Mouse (Mus musculus): Measurements from ENCODE around the gene Hcst. TPM values are rescaled to one million over a fixed set of nuclear protein-coding genes. Genes with fewer than 3 reads are reported as not detected.
A peak's percentile ranks its signal among the peaks of the same experiment; 100 is the strongest.

Gene Hcst
- polyA plus RNA-seq, 1 experiment from 2014 or later: 4.6 TPM

DNA sequence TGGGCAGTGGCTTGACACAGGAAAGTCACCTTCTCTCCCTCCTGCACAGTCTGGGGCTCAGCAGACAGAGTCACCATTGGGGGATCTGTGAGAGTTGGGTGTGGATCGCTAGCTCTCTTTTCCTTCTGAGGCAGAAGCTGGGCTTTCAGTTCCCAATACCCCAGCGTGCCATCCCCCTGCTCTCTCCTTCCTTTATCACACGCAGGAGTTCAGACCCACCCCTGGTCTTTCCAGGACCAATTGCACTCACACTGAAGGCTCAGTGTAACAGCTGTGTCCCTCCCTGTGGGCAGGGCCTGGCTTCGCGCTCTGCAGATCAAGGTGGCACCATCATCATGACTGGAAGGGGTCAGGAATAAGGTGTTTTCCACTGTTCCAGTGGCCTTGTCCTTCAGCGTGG, 34.6 kb upstream of the Hcst start:
- Histone ChIP-seq H3K27ac (ENCODE audit: low read length) (no peak overlapping the region), H3K9ac (ENCODE audit: low read length) (no peak overlapping the region), H3K4me2 (ENCODE audit: low read depth, low read length) (no peak overlapping the region), H3K4me3 (ENCODE audit: low read length) (no peak overlapping the region), H3K4me1 (ENCODE audit: control insufficient read depth, insufficient read depth, low read length) (peaks cover 2% of the 10 kb centered on the region; the same call in 1 of the 2 replicates), H3K9me3 (replicated peaks; ENCODE audit: control insufficient read depth, low read length) (no peaks in the 10 kb centered on the region), H3K36me3 (ENCODE audit: control insufficient read depth, insufficient read depth) (no peaks in the 10 kb centered on the region), H3K27me3 (ENCODE audit: control insufficient read depth, insufficient read depth, low read length) (peaks cover 67% of the 10 kb centered on the region)
- 14% methylated on average over 6 of the region's 6 CpGs for WGBS
- ATAC-seq (replicated peaks; ENCODE audit: extremely low read depth, insufficient read depth, low FRiP score): no peak

DNA sequence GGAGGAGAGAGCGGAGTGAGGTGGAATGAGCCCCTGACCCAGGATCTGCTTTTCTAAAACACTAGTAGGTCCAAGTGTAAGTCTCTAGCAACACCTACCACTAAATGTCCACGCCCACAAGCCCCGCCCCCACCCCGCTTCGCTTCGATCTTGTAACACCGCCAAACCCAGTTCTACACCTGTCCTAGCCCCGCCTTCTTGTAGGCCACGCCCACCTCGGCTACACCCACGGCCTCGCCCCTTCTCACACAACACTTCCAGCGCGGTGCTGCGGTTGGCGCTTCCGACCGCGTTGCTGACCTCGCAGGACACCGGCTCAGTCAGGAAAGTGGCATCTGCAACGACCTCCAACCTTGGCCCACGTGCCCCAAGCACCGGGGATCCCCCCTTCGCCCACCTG, 34.1 kb upstream of the Hcst start:
- H3K4me3 ChIP-seq (ENCODE audit: low read length): no peak overlapping the region
- H3K4me2 ChIP-seq (ENCODE audit: low read depth, low read length): no peak overlapping the region
- H3K4me1 ChIP-seq (ENCODE audit: control insufficient read depth, insufficient read depth, low read length): peaks cover 2% of the 10 kb centered on the region; the same call in 1 of the 2 replicates
- H3K36me3 ChIP-seq (ENCODE audit: control insufficient read depth, insufficient read depth): no peaks in the 10 kb centered on the region
- H3K27me3 ChIP-seq (ENCODE audit: control insufficient read depth, insufficient read depth, low read length): peaks cover 62% of the 10 kb centered on the region
- H3K27ac ChIP-seq (ENCODE audit: low read length): no peak overlapping the region
- ATAC-seq (replicated peaks; ENCODE audit: extremely low read depth, insufficient read depth, low FRiP score): no peak
- WGBS: 2% methylated on average over 25 of the region's 25 CpGs
- no peak overlapping the region for H3K9ac ChIP-seq (ENCODE audit: low read length)
- H3K9me3 ChIP-seq (replicated peaks; ENCODE audit: control insufficient read depth, low read length): no peaks in the 10 kb centered on the region

DNA sequence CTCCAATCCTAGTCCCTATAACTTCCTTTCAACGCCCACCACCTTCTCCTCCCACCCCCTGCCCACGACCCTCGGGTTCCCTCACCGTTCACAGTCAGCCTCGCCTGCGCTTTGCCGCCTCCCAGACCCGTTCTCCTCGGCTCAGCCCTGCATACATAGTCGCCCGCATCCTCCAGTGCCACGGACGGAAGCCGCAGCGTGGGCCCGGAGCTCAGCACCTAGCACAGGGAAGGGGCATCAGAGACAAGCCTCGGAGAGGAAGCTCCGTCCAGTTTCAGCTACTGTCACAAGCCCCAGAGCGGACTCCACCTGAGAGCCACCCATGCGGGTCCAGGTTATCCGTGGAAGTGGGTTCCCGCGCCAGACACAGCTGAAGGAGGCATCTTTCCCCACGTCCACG, 33.7 kb upstream of the Hcst start:
- no peak overlapping the region for H3K9ac ChIP-seq (ENCODE audit: low read length)
- no peak overlapping the region for H3K4me3 ChIP-seq (ENCODE audit: low read length)
- H3K4me2 ChIP-seq (ENCODE audit: low read depth, low read length): no peak overlapping the region
- 19% methylated on average over 25 of the region's 25 CpGs for WGBS
- ATAC-seq (replicated peaks; ENCODE audit: extremely low read depth, insufficient read depth, low FRiP score): no peak
- no peaks in the 10 kb centered on the region for H3K9me3 ChIP-seq (replicated peaks; ENCODE audit: control insufficient read depth, low read length)
- H3K36me3 ChIP-seq (ENCODE audit: control insufficient read depth, insufficient read depth): no peaks in the 10 kb centered on the region
- H3K4me1 ChIP-seq (ENCODE audit: control insufficient read depth, insufficient read depth, low read length): peaks cover 2% of the 10 kb centered on the region; the same call in 1 of the 2 replicates
- peaks cover 59% of the 10 kb centered on the region for H3K27me3 ChIP-seq (ENCODE audit: control insufficient read depth, insufficient read depth, low read length)
- H3K27ac ChIP-seq (ENCODE audit: low read length): no peak overlapping the region

DNA sequence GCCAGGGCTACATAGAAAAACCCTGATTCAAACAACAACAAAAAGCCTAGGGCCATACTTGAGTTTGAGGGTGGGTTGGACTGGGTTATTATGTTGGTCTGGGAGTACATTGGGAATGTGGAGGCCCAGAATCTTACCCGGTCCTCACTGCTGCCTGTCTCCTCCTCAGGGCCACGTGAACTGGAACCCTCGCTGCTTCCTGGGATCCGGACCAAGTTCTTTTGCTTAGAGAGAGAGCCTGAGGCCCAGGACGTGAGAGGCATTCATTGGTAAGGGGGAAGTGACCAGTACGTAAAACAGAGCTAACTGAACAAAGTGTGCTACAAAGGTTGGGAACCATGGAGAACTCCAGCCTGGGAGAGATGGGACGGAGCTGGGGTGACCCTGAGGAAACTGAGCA, 30.6 kb upstream of the Hcst start:
- no peaks in the 10 kb centered on the region for H3K36me3 ChIP-seq (ENCODE audit: control insufficient read depth, insufficient read depth)
- no peak overlapping the region for H3K4me2 ChIP-seq (ENCODE audit: low read depth, low read length)
- peaks cover 2% of the 10 kb centered on the region for H3K4me1 ChIP-seq (ENCODE audit: control insufficient read depth, insufficient read depth, low read length)
- no peak for ATAC-seq (replicated peaks; ENCODE audit: extremely low read depth, insufficient read depth, low FRiP score)
- no peak overlapping the region for H3K4me3 ChIP-seq (ENCODE audit: low read length)
- peaks cover 39% of the 10 kb centered on the region for H3K27me3 ChIP-seq (ENCODE audit: control insufficient read depth, insufficient read depth, low read length)
- 60% methylated on average over 7 of the region's 7 CpGs for WGBS
- H3K9ac ChIP-seq (ENCODE audit: low read length): no peak overlapping the region
- H3K9me3 ChIP-seq (replicated peaks; ENCODE audit: control insufficient read depth, low read length): 0 out of 2 replicates have a peak, but pooled peaks cover 2% of the 10 kb centered on the region
- no peak overlapping the region for H3K27ac ChIP-seq (ENCODE audit: low read length)

DNA sequence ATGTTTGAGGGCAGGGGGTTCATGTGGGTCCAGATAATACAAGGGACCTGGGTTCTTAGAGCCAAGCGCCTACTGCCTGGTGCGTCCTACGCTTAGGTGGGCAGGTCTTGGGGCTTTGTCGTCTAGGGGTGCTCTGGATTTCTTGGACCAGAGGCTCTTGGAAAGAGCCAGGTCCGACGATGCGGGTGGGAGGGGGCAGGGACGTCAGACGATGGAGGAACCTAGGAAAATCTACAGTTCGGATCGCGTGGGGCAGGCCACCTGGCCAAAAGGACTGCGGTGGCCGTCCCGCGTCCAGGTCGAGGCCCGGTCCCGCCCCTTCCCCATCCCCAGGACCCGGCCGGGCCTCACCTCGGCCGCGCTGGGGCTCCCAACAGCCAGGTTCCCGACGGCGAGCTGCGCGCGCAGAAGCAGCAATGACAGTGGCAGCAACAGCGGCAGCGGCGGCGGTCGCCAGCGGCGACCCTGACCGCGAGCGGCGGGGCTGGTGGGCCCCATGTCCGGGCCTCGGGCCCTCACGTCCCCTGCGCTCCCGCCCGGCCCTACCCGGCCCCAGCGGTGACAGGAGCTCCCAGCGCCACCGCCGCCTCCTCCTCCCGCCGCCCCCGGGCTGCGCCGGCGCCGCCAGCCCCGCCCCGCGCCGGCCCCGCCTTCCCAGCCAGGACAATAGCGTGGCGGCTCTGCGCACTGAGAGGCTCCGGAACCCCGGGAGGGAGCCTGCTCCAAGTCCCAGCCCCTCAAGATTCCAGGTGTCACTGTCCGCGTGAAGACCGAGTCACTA, 25.5 kb upstream of the Hcst start, which contains the start of gene Aplp1:
Gene Aplp1, minus strand, starts transcription at position 565 of the 781 bp plus-strand sequence.
- Histone ChIP-seq H3K27me3 (ENCODE audit: control insufficient read depth, insufficient read depth, low read length) (peaks cover 34% of the 10 kb centered on the region), H3K9ac (ENCODE audit: low read length) (peak within 1 kb of the TSS; percentile 75), H3K4me3 (ENCODE audit: low read length) (peak within 1 kb of the TSS; percentile 68), H3K4me1 (ENCODE audit: control insufficient read depth, insufficient read depth, low read length) (peaks cover 8% of the 10 kb centered on the region), H3K36me3 (ENCODE audit: control insufficient read depth, insufficient read depth) (no peaks in the 10 kb centered on the region), H3K9me3 (replicated peaks; ENCODE audit: control insufficient read depth, low read length) (0 out of 2 replicates have a peak, but pooled peaks cover 2% of the 10 kb centered on the region), H3K4me2 (ENCODE audit: low read depth, low read length) (peak within 1 kb of the TSS; percentile 91), H3K27ac (ENCODE audit: low read length) (no peak within 1 kb of the TSS)
- ATAC-seq (replicated peaks; ENCODE audit: extremely low read depth, insufficient read depth, low FRiP score): peak; percentile 64; the same call in 1 of the 2 replicates
- WGBS: under 1% methylated on average over 65 of the region's 72 CpGs

DNA sequence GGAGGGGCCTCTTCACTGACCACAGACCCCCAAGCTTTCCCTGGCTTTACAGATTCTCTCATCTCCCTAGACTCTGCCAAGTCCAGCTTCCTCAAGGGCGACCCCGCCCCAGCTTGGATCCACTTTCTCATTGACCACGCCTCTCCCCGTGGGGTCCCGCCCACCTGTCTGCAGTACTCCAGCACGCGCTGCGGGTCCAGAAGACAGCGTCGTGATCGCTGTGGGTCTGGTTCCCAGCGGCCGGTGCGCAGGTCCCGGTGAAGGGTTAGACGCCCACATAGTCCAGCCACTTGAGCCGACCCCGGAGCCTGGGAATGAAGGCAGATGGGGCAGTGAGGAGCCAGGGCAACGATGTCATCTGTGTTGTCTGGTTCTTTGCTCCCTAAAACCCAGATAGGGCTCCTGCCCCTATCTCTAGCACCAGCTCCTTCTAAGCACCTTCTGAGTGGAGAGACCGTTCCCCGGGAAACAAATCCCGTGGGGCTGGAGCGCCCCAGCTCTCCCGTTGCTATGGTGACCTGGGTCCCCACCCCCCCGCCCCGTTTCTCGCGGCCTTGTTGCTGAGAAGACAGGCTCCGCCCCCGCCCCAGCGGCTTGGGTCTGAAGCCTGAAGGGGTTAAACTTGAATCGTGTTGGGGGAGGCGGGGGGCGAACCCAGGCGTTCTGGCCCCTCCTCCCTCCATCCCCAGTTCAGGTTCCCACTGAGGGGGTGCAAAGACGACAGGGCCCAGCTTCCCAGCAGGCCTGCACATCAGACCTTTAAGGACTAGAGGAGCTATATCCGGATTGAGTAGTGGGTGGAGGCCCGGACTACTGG, 24.7 kb upstream of the Hcst start:
- 2% methylated on average over 38 of the region's 38 CpGs for WGBS
- peak overlapping the region; percentile 91 for H3K4me2 ChIP-seq (ENCODE audit: low read depth, low read length)
- ATAC-seq (replicated peaks; ENCODE audit: extremely low read depth, insufficient read depth, low FRiP score): no peak
- no peaks in the 10 kb centered on the region for H3K36me3 ChIP-seq (ENCODE audit: control insufficient read depth, insufficient read depth)
- H3K9ac ChIP-seq (ENCODE audit: low read length): peak overlapping the region; percentile 75; the same call in 1 of the 2 replicates
- H3K9me3 ChIP-seq (replicated peaks; ENCODE audit: control insufficient read depth, low read length): 0 out of 2 replicates have a peak, but pooled peaks cover 2% of the 10 kb centered on the region
- H3K27ac ChIP-seq (ENCODE audit: low read length): no peak overlapping the region
- H3K27me3 ChIP-seq (ENCODE audit: control insufficient read depth, insufficient read depth, low read length): peaks cover 38% of the 10 kb centered on the region
- peak overlapping the region; percentile 68 for H3K4me3 ChIP-seq (ENCODE audit: low read length)
- H3K4me1 ChIP-seq (ENCODE audit: control insufficient read depth, insufficient read depth, low read length): peaks cover 8% of the 10 kb centered on the region

DNA sequence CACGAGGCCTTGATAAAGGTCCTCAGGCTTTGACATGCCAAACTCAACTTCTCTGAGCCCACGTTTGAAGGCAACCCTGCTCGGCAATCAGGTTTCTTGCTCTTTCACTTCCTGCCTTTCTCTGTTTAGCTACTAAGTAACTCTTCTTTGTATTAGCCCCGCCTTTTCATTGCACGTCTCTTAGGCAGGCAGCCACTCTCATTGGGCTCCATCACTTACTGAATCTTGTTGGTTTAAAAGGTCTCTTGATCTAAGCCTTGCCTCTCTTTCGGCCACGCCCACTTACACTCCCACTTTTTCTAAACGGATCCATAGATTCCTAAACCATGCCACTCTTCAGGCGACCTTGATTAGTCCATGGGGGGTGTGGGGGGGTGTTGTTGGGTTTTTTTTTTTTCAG, 24.0 kb upstream of the Hcst start:
- Histone ChIP-seq H3K27me3 (ENCODE audit: control insufficient read depth, insufficient read depth, low read length) (peaks cover 38% of the 10 kb centered on the region), H3K27ac (ENCODE audit: low read length) (no peak overlapping the region), H3K4me1 (ENCODE audit: control insufficient read depth, insufficient read depth, low read length) (peaks cover 8% of the 10 kb centered on the region), H3K4me2 (ENCODE audit: low read depth, low read length) (peak overlapping the region; percentile 91; the same call in 1 of the 2 replicates), H3K36me3 (ENCODE audit: control insufficient read depth, insufficient read depth) (no peaks in the 10 kb centered on the region), H3K4me3 (ENCODE audit: low read length) (no peak overlapping the region), H3K9me3 (replicated peaks; ENCODE audit: control insufficient read depth, low read length) (0 out of 2 replicates have a peak, but pooled peaks cover 2% of the 10 kb centered on the region), H3K9ac (ENCODE audit: low read length) (no peak overlapping the region)
- 22% methylated on average over 9 of the region's 9 CpGs for WGBS
- ATAC-seq (replicated peaks; ENCODE audit: extremely low read depth, insufficient read depth, low FRiP score): no peak

DNA sequence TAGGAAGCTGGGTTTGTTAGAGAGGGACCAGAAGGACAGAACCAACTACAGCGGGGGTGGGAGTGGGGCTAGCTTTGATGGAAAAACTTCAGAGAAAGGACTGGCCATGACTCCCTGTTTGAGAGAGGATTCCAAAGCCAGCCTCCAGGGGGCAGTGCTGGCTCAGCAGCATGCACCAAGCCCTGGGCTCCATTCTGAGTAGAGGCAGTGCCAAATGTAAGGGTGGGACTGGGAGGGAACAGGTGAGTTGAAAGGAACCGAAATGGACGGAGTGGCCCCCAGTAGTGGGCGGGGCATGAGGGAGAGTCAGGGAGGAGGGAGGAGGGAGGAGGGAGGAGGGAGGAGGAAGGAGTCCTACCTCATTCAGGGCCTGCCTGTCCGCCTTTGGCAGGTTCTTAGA, 21.0 kb upstream of the Hcst start:
- Histone ChIP-seq H3K27ac (ENCODE audit: low read length) (no peak overlapping the region), H3K4me1 (ENCODE audit: control insufficient read depth, insufficient read depth, low read length) (peaks cover 8% of the 10 kb centered on the region), H3K27me3 (ENCODE audit: control insufficient read depth, insufficient read depth, low read length) (peaks cover 50% of the 10 kb centered on the region), H3K4me3 (ENCODE audit: low read length) (no peak overlapping the region), H3K9ac (ENCODE audit: low read length) (no peak overlapping the region), H3K36me3 (ENCODE audit: control insufficient read depth, insufficient read depth) (no peaks in the 10 kb centered on the region), H3K9me3 (replicated peaks; ENCODE audit: control insufficient read depth, low read length) (no peaks in the 10 kb centered on the region), H3K4me2 (ENCODE audit: low read depth, low read length) (no peak overlapping the region)
- no peak for ATAC-seq (replicated peaks; ENCODE audit: extremely low read depth, insufficient read depth, low FRiP score)
- WGBS: 17% methylated on average over 5 of the region's 5 CpGs

DNA sequence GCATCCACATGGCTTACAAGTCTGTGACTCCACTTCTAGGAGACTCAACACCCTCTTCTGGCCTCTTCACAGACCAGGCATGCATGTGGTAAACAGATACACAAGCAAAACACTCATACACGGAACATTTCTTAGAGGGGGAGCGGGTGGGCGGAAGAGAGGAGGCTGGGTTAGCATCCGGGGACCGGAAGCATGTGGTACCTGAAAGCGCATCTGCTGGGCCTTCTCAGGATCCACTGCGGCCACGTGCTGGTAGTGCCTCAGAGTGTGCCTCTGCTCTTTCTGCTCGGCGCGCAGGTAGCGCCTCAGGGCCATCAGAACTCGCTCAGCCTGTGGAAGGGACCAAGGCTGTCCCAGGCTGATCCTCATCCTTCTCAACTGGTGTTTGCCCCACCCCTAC, 20.1 kb upstream of the Hcst start:
- peaks cover 47% of the 10 kb centered on the region for H3K27me3 ChIP-seq (ENCODE audit: control insufficient read depth, insufficient read depth, low read length)

More for the DNA sequence above, 20.1 kb upstream of the Hcst start:
- peaks cover 8% of the 10 kb centered on the region for H3K4me1 ChIP-seq (ENCODE audit: control insufficient read depth, insufficient read depth, low read length)
- H3K9ac ChIP-seq (ENCODE audit: low read length): no peak overlapping the region
- 74% methylated on average over 13 of the region's 13 CpGs for WGBS
- H3K27ac ChIP-seq (ENCODE audit: low read length): no peak overlapping the region
- H3K4me3 ChIP-seq (ENCODE audit: low read length): no peak overlapping the region
- H3K4me2 ChIP-seq (ENCODE audit: low read depth, low read length): no peak overlapping the region
- H3K9me3 ChIP-seq (replicated peaks; ENCODE audit: control insufficient read depth, low read length): no peaks in the 10 kb centered on the region
- H3K36me3 ChIP-seq (ENCODE audit: control insufficient read depth, insufficient read depth): no peaks in the 10 kb centered on the region
- ATAC-seq (replicated peaks; ENCODE audit: extremely low read depth, insufficient read depth, low FRiP score): no peak
